Mouse (Mus musculus) thymus, postnatal 10 days (tissue): ENCODE results near the gene Pcnx2.

Source experiments
- DNase-seq, 2 experiments: peaks; one replicate each; pipeline ENCODE4 v3.0.0; 2021; ENCODE audit warnings: low spot score in 2 of 2

Pcnx2 gene

DNA sequence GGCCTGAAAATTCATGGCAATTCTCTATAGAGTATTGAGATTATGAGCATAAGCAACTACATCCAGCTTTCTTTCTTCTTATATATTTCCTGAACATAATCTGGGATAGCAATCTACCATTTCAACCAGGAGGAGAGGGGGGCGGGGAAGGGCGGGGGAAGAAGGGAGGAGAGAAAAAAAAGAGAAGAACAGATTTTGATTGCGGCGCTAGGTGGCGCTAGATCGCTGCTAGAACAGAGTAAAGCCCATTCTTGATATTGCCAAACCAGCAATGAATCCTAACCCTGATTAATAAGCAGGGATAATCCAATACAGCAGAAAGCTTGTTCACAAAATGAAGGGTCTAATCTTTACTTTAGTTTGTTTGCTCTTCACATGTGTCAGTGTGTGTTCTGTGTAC is 782 bp upstream of the Pcnx2 start:
- DNase-seq = peak in 1 of 2 experiments; percentile 32

- DNase-seq = no peak
Observed at GRCm38 (mm10) chr8:125897388-125897787, 729 bp downstream of the Pcnx2 start.

DNA sequence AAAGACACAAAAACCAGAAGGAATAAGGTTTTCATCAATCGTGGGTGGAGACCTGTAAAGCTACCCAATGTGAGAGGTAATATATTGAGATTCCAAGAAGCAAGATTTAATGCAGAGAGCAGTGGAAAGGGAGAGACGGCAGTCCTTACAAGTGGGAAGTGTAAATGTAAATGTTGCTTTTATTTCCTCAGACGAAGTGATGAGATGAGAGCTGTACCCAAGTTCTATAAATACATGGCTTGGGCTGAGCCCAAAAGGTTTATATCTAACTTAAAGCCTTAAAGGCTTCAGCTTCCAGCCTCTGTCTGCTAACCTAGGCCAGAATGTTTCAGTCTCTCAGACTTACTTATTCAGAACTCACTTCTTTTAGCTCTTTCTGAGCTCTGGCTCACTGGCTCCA is 8.2 kb downstream of the Pcnx2 start:
- DNase-seq = no peak

DNA sequence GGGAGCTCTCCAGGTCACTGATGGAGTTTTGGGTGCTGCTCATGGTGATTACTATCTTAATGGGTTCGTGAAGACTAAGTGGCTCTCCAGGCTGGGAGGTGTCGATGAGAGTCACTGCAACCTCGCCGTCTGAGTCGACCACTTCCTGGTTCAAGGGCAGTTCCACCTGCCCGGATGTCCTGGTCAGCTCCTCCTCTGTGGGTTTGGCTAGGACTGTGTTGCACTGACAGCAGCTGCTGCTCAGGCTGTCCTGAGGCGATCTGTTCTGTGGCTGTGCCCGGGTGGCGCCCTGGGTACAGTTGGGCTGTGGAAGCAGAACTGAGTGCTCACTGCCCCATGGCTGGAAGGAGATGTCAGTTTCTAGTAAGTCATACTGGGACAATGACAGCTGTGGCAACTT is 10.6 kb downstream of the Pcnx2 start:
- no peak for DNase-seq

DNA sequence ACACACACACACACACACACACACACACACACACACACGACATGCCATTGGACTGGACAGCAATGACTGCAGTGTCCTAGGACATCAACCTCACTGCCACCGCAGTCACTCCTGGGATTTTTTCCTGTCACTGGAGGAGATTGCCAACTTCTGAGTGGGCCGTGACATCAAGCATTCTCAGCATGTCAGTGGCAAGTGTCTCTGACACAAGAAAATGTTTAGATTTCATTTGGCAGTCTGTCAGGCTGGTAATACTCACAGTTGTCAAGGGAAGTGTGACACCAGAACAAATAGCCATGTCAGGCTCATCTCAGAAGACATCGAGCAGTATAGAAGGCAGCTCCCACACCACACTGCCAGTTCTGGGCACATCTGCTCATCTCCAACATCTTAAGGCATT is 17.7 kb downstream of the Pcnx2 start:
- no peak for DNase-seq

DNA sequence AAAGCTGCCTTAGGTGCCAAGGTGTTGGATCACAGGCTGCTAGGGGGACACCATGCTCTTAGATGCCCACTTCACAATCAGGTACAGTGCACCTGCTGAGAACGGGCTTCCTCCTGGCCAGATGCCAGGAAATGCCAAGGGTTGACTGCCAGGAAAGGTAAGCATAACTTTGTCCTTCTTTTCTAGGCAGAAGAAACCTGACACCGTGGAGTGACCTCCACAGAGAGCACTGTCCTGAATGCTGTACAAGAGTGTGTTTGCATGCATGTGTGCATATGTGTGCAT is 24.9 kb downstream of the Pcnx2 start:
- no peak for DNase-seq

- no peak for DNase-seq
Observed at GRCm38 (mm10) chr8:125872501-125873249, 25.4 kb downstream of the Pcnx2 start.

- peak; percentile 3 to 27 for DNase-seq
Observed at GRCm38 (mm10) chr8:125870821-125871321, 27.2 kb downstream of the Pcnx2 start.

DNA sequence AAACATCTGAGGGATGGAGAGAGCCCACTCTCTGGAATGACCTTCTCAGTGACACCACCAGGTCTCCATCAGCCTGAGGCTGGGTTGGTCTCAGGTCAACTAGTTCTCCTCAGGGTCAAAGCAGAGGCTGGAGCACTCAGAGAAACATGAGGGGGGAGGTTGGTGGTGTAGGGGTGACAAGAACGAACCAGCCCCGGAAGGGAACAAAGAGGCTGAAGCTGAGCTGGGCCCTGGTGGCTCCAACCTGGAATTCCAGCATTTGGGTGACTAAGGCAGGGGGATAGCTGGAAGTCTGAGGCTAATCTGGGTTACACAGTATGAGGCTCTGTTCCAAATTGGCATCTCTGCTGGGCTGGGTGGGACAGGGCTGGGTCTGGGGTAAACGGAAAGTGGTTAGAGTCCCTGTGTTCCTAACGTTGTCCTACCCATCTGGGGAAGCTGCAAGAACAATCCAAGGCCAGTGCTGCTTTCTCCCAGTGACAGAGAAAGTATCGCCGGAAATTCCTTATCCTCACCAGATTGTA is 27.9 kb downstream of the Pcnx2 start:
- no peak for DNase-seq

- DNase-seq = no peak
Observed at GRCm38 (mm10) chr8:125869739-125870138, 28.4 kb downstream of the Pcnx2 start.

- DNase-seq = peak in 1 of 2 experiments; percentile 18
Observed at GRCm38 (mm10) chr8:125868552-125868951, 29.6 kb downstream of the Pcnx2 start.

DNA sequence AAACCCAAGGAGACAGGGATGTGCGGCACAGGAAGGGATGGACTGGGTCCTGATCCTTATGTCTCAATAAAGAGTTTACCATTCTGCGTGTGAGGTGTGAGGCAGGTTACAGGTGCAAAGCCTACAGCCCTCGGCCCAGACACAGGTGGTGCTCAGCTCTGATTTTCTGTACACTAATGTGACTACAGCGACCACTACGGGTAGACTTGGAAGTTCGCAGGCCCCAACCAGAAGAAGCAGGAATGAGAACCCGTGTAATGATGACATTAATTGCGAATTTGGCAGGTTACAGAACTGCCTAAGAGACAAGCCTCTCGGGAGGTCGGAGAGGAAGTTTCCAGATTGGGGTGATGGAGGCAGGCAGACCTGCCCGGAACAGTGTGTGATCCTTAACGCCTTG is 32.0 kb downstream of the Pcnx2 start:
- no peak for DNase-seq

GRCm38 (mm10) chr8:125857251-125857650 is 40.9 kb downstream of the Pcnx2 start:
- DNase-seq = no peak

DNA sequence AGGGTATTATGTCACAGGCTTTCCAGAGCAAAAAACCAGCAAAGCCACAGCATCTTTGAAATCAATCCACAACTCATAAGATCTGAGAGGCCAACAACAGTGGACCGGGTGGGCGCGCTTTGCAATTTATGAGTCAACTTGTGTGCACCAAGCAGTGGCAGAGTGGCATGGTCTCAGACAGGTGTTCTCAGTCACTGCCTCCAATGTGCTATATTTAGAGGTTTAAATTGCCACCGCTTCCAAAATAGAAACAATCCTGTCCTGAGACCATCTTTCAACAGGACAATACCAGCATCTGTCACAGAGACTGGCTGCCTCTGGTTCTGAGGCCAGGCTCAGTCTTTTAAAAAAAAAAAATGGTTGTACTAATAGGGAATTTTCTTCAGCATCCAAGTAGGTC is 42.0 kb downstream of the Pcnx2 start:
- DNase-seq = no peak

DNA sequence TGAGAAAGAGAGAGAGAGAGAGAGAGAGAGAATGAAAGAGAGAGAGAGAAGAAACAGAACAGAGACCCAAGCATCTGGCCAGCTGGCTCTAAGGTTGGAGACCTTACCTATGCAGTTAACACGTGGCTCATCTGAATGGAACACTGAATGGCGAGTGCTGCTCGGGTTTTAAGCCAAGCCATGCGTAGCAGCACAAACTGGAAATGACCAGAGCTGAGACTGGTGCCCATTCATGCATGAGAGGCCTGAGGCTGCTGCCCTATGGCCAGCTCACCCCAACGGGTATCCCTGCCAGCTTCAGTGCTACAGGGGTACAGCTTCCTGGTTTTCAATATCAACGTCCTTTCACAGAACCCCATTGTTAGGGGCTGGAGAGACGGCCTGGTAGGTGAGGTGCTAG is 43.7 kb downstream of the Pcnx2 start:
- no peak for DNase-seq

DNA sequence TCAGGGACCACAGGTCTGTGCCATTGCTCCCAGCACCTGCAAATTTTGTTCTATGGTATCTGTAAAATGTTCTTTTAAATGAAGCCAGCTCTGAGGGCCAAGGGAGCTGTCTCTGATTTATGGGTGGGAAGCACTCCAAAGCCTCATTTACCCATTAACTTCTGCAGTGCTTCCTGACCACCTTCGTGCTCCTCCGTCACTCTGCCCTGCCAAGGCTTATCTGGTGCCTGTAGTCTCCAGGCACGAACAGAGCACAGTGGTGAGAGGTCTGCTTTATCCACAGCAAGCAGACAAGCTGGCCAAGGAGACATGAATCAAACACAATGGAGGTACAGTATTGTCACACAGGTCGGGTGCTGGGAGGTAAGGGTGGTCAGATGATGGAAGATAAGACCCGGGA is 44.8 kb downstream of the Pcnx2 start:
- DNase-seq = no peak

DNA sequence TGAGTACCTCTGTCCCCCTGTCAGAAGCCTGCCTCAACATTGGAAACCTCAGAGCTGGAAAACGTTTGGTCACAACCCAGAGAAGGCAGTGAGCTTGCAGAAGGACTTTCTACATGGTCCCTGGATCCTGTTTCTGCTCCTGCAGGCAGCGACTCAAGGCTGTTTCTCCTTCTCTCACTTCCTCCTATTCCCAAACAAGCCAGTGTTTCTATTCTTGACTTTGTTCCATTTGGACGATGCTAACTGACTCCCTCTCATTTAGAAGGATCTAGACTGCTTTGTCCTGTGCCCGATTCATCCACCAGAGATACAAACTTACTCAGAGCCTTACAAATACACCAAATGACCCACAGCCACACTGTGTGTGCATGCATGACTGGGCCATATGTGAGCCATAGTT is 48.9 kb downstream of the Pcnx2 start:
- DNase-seq = no peak

DNA sequence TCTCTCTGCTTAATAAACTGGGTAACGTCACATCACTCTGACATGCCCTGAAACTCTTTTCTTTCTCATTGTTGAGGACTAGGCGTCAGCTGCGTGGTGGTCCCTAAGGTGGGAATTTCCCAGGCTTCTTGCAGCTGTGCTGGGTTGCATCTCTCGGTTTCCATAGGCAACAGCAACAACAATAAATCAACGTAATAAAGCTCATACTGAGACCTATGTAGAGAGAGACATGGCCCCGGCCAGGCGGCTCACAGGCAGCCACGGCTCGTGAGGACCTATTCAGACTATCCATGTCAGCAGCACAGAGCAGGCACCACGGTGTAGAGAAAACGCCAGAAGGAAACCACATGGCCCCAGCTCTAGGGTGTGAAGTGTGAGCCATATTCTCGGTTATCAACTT is 50.3 kb downstream of the Pcnx2 start:
- no peak for DNase-seq

DNA sequence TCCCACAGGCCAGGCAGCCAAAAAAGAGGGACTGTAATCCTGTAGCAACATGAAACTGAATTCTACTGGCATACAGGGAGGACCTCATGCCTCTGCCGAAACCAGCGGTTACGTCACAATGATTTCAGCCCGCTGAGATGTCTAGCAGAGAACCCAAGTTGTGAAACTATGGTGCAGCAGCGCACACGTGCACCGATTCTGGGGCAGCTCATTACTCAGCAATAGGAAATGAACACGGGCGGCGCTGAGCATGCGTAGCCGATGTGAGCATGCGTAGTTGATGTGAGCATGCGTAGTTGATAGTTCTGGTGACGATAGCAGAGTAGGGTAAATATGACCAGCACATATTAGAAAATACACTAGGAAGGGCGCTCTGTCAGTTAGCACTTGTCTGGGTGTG is 52.8 kb downstream of the Pcnx2 start:
- DNase-seq = no peak

- DNase-seq = no peak
Observed at GRCm38 (mm10) chr8:125843122-125843836, 54.8 kb downstream of the Pcnx2 start.

DNA sequence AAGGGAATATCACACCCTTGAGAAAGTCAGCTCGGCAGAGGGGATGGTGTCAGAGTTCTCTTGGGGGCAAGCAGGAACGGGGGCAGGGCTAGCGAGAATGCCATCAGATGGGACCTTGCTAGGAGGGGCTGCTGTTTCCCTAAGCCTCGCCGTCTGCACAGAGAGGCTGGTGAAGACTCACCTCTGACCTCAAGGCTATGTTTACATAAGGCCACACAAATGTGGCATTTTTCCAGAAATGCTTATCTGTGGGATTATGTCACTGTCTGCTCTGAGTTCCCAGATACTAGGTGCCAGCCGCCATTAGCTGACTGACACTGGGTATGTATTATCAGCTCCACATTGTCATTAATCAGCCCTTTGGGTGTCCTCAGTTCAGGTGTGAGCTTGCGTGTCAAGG is 56.0 kb downstream of the Pcnx2 start:
- no peak for DNase-seq

GRCm38 (mm10) chr8:125824688-125825087 is 73.4 kb downstream of the Pcnx2 start:
- no peak for DNase-seq

GRCm38 (mm10) chr8:125823719-125824118 is 74.4 kb downstream of the Pcnx2 start:
- DNase-seq = peak in 1 of 2 experiments; percentile 11
